Mouse (Mus musculus) thymus, adult 2 months (tissue): ENCODE measurements at regions not wholly inside any gene's neighbourhood (a gene's known extent, or its start where the extent isn't known, plus 50 kb on each side); places are given as distances from the start of the nearest gene placed in this dataset.

Source experiments
- CTCF ChIP-seq: fragments of 200-500 bp; IDR thresholded peaks from 2 replicates; pipeline ENCODE4 v1.5.1; 2012; ENCODE audit warnings: mild to moderate bottlenecking, control low read depth, low read length, moderate library complexity, borderline replicate concordance; ENCODE audit not compliant: control insufficient read depth, poor library complexity, insufficient read depth; ENCODE audit errors: extremely low read depth
- POLR2A ChIP-seq: fragments of 200-500 bp; IDR thresholded peaks from 2 replicates; pipeline ENCODE4 v1.6.1; 2012; ENCODE audit warnings: mild to moderate bottlenecking, low read length, control low read depth, moderate library complexity; ENCODE audit not compliant: control insufficient read depth, poor library complexity, insufficient read depth; ENCODE audit errors: extremely low read depth

GRCm38 (mm10) chr7:37111071-37111470, 413.2 kb downstream of the Tshz3 start:
- TF ChIP-seq CTCF (no peak), POLR2A (no peak)
